Mouse (Mus musculus) limb, embryonic 12.5 days (tissue): ENCODE results near the gene Glt6d1. TPM values are rescaled to one million over a fixed set of nuclear protein-coding genes. Genes with fewer than 3 reads are reported as not detected.
"Not testable (repeated sequence)": the region's sequence is repeated elsewhere in the genome, so short reads cannot be mapped to it uniquely, and the experiment has no call there.

Experiments
- ATAC-seq: fragments of 200-750 bp; cut with Nextera tagmentation; 2 replicates; pipeline ENCODE4 v1.8.0; 2017; ENCODE audit warnings: low read depth, moderate TSS enrichment; ENCODE audit not compliant: insufficient number of reproducible peaks, insufficient read depth, low FRiP score, low TSS enrichment
- H3K27ac ChIP-seq: fragments of 300-500 bp; sonication (generic); 2 replicates; pipeline ENCODE4 v1.5.1; 2016; ENCODE audit warnings: mild to moderate bottlenecking, moderate library complexity
- H3K27me3 ChIP-seq: fragments of 300-500 bp; sonication (generic); 2 replicates; pipeline ENCODE4 v1.6.1; 2016; ENCODE audit warnings: mild to moderate bottlenecking, moderate library complexity
- H3K36me3 ChIP-seq: fragments of 300-500 bp; sonication (generic); 2 replicates; pipeline ENCODE4 v1.6.1; 2016; ENCODE audit warnings: mild to moderate bottlenecking, moderate library complexity
- H3K4me1 ChIP-seq: fragments of 300-500 bp; sonication (generic); replicated peaks from 2 replicates; pipeline ENCODE4 v1.6.1; 2016
- H3K4me2 ChIP-seq: fragments of 300-500 bp; sonication (generic); 2 replicates; pipeline ENCODE4 v1.6.1; 2016; ENCODE audit warnings: mild to moderate bottlenecking, moderate library complexity
- H3K4me3 ChIP-seq: fragments of 300-500 bp; sonication (generic); replicated peaks from 2 replicates; pipeline ENCODE4 v1.5.1; 2016; ENCODE audit warnings: mild to moderate bottlenecking
- H3K9ac ChIP-seq: fragments of 300-500 bp; sonication (generic); replicated peaks from 2 replicates; pipeline ENCODE4 v1.6.1; 2016; ENCODE audit warnings: mild to moderate bottlenecking, moderate library complexity
- H3K9me3 ChIP-seq: fragments of 300-500 bp; sonication (generic); 2 replicates; pipeline ENCODE4 v1.6.1; 2016; ENCODE audit warnings: mild to moderate bottlenecking, moderate library complexity
- WGBS: fragments of 180-500 bp; shearing (Covaris S2); methylation state at CpG from one replicate; pipeline ENCODE4 v1.1.7; 2016; 5-methylcytosine and 5-hydroxymethylcytosine counted together
- polyA plus RNA-seq: library from polyadenylated mRNA; unstranded; fragments of >200 nt; fragmentation: Nextera tagmentation; extraction: Ambion mirVana; gene quantifications from 2 replicates; pipeline ENCODE4 v1.2.1, GENCODE M21; 2016

Gene Glt6d1
- not detected in 2 replicates for polyA plus RNA-seq

DNA sequence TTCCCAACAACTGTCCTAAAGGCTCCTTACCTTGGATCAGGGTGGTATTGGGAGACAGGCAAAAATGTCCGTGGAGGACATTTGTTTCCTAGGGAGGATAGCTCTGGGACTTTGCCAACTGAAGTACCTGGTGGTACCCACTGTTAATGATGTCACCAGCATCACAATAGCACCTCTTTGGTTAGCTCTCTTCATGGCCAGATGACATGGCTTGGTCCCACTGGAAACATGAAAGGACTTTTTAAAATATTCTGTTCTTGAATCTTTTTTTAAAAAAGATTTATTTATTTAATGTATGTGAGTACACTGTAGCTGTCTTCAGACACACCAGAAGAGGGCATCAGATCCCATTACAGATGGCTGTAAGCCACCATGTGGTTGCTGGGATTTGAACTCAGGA is at the start of gene Glt6d1:
Gene Glt6d1 (minus strand): TSS at position 101 of the 400 bp plus-strand sequence.
- not testable (repeated sequence) for H3K36me3 ChIP-seq, H3K4me3 ChIP-seq, H3K27ac ChIP-seq, H3K4me1 ChIP-seq, ATAC-seq, H3K4me2 ChIP-seq, H3K9ac ChIP-seq, H3K9me3 ChIP-seq, H3K27me3 ChIP-seq
- WGBS: 76% methylated on average over 1 of the region's 1 CpGs

DNA sequence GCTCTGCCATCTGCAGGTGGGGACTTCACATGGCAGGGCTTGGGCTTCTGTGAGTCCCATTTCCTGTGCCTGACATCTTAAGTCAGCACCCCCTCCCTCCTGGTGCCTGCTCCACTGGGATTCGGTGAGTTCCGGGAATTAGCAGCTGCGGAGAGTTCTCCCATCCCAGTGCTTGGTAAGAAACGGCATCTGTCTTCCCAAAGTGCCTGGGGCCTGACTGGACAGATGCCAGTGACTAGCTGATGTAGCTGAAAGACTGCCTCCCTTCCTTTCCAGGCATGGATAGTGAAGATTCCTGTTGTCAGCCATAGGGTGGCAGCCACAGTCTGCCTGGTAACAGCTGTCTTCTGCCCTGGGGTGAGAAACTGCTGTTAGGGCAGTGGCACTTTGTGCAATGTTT is 49.8 kb upstream of the Glt6d1 start:
- H3K36me3 ChIP-seq: no peaks in the 10 kb centered on the region
- no peak overlapping the region for H3K27ac ChIP-seq
- peaks cover 59% of the 10 kb centered on the region for H3K27me3 ChIP-seq
- no peak for ATAC-seq
- no peak overlapping the region for H3K4me3 ChIP-seq
- no peaks in the 10 kb centered on the region for H3K9me3 ChIP-seq
- H3K4me2 ChIP-seq: no peak overlapping the region
- 16% methylated on average over 4 of the region's 4 CpGs for WGBS
- peaks cover 15% of the 10 kb centered on the region for H3K4me1 ChIP-seq
- H3K9ac ChIP-seq: no peak overlapping the region

DNA sequence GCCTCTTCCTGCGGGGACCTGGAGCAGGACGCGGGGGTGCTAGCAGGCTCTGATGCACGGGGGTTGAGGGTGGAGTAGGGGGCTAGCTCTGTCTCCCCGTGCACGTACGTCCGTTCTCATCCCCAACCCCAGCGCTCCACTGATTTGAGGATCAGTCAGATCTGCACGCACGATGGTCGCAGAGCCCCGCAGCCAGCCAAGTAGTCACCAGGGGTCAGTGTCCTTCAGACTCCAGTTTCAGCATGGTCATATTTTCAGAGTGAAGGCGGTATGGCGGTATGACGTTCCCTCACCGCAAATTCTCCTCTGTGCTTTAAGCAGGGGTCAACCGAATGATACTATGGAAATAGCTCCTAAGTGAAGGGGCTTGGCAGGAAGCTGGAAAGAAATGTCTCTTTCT is 48.6 kb upstream of the Glt6d1 start:
- peaks cover 15% of the 10 kb centered on the region for H3K4me1 ChIP-seq
- H3K9ac ChIP-seq: no peak overlapping the region
- no peaks in the 10 kb centered on the region for H3K9me3 ChIP-seq
- H3K36me3 ChIP-seq: no peaks in the 10 kb centered on the region
- 5% methylated on average over 18 of the region's 18 CpGs for WGBS
- peaks cover 59% of the 10 kb centered on the region for H3K27me3 ChIP-seq
- H3K27ac ChIP-seq: no peak overlapping the region
- no peak for ATAC-seq
- peak overlapping the region; percentile 89 for H3K4me2 ChIP-seq
- H3K4me3 ChIP-seq: peak overlapping the region; percentile 46

DNA sequence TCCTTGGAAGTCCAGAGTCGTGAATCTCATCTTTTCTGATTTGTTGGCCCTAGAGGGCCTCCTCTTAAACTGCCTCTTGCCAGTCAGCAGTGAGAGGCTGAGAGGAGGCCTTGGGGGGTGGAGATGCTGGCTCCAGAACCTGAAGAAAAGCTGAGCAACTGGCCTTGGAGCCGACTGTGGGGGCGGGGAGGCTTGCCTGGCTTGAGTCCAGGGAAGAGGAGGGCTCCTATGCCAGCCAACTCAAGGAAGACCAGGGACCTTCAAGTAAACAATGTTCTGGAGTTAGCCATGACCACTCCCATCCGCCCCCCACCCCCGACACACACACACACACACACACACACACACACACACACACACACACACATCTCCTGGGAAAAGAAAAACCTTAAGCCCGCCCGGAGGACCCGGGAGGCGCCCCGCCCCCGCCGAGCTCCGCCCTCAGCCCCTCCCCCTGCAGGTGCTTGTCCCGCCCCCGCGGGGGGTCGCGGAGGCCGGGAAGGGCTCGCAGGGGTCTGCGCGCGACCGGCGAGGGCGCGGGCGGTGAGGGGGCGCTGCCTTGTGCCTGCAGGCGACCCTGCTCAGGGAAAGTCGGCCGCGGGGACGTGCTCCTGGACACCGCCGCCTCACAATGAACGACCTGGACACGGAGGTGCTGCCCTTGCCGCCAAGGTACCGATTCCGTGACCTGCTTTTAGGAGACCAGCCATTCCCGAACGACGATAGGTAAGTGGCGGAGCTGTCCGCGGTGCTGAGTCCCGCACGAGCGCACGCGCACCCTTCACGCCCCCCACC is 47.9 kb upstream of the Glt6d1 start, which contains the start of gene Kcnt1:
Gene Kcnt1 (plus strand): TSS at position 398 of the 795 bp plus-strand sequence.
- Histone ChIP-seq H3K4me1 (peaks cover 15% of the 10 kb centered on the region), H3K27me3 (peaks cover 58% of the 10 kb centered on the region), H3K36me3 (no peaks in the 10 kb centered on the region), H3K9ac (no peak within 1 kb of the TSS), H3K4me2 (peak within 1 kb of the TSS; percentile 89), H3K4me3 (peak within 1 kb of the TSS; percentile 46), H3K27ac (no peak within 1 kb of the TSS), H3K9me3 (no peaks in the 10 kb centered on the region)
- ATAC-seq: no peak
- under 1% methylated on average over 51 of the region's 53 CpGs for WGBS

DNA sequence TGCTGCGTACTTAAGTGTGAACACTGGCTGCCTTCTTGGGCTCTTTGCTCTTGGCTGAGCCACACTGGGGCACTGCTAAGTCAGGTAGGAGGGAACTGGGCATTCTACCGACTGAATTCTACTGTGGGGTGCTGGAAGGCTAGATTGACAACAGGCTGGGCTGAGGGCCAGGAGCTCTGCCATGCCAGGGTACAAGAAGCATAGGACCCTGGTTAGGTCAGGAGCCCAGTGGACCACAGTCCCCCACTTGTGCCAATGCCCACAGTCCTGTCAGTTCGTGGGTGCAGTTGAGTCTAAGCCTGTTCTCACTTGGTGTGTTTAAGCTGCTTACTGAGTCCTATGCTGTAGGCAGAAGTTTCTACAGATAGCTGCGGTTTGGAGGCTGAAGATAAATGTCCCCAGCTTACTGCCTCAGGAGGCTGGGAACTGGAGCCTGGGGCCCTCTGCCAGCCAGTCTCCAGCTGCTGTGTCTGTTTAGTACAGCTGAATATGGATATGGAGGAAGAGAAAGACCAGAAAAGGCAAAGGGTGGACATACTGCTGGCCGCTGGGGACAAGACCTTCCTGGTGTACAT is 47.1 kb upstream of the Glt6d1 start:
- Histone ChIP-seq H3K27me3 (peaks cover 55% of the 10 kb centered on the region), H3K4me1 (peaks cover 15% of the 10 kb centered on the region), H3K9me3 (no peaks in the 10 kb centered on the region), H3K36me3 (no peaks in the 10 kb centered on the region), H3K4me2 (peak overlapping the region; percentile 89; the same call in 1 of the 2 replicates), H3K9ac (no peak overlapping the region), H3K27ac (no peak overlapping the region), H3K4me3 (no peak overlapping the region)
- WGBS: 69% methylated on average over 5 of the region's 5 CpGs
- no peak for ATAC-seq

DNA sequence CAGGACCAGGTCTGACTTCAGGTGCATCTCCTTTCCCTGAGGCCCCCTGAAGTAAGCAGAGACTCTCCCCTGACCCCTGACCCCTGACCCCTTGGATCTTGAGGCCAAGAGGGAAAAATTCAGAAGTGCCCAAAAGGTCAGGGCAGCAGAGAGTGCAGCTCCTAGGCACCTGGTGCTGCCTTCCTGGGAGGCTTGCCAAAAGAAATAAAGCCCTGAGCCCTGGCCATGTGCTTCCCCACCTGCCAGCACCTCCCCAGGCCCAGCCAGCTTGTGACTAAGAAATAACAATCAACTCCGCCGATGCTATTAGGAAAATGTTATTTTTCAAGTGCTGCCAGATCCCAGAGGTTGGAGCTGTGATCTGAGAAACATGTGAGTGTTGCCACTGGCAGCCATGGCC is 46.4 kb upstream of the Glt6d1 start:
- Histone ChIP-seq H3K36me3 (no peaks in the 10 kb centered on the region), H3K9ac (no peak overlapping the region), H3K27me3 (peaks cover 52% of the 10 kb centered on the region), H3K9me3 (no peaks in the 10 kb centered on the region), H3K4me1 (peaks cover 15% of the 10 kb centered on the region), H3K4me2 (no peak overlapping the region), H3K27ac (no peak overlapping the region), H3K4me3 (no peak overlapping the region)
- 77% methylated on average over 2 of the region's 2 CpGs for WGBS
- ATAC-seq: no peak

DNA sequence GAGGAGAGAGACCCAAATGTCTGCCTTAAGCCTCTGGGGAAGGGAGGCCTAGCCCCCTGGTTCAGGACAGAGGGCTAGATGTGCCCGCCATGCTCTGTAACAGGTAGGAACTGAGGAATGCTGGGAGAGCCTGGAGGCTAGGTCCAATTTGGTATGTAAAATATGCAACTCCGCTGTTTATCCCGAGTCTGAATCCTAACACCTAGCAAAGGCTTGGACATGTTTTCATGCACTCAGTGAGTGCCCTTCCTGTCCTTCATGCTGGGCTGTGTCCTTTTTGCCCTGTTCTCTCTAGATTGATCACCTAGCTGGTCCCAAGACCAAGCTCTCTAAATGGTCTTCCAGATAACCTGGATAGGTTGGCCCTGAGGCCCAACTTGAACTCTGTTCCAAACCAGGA is 44.2 kb upstream of the Glt6d1 start:
- WGBS: 83% methylated on average over 3 of the region's 3 CpGs
- no peak for ATAC-seq
- no peaks in the 10 kb centered on the region for H3K36me3 ChIP-seq
- no peak overlapping the region for H3K4me2 ChIP-seq
- H3K27me3 ChIP-seq: peaks cover 31% of the 10 kb centered on the region
- H3K4me3 ChIP-seq: no peak overlapping the region
- H3K4me1 ChIP-seq: peaks cover 15% of the 10 kb centered on the region
- no peak overlapping the region for H3K27ac ChIP-seq
- no peaks in the 10 kb centered on the region for H3K9me3 ChIP-seq
- no peak overlapping the region for H3K9ac ChIP-seq

DNA sequence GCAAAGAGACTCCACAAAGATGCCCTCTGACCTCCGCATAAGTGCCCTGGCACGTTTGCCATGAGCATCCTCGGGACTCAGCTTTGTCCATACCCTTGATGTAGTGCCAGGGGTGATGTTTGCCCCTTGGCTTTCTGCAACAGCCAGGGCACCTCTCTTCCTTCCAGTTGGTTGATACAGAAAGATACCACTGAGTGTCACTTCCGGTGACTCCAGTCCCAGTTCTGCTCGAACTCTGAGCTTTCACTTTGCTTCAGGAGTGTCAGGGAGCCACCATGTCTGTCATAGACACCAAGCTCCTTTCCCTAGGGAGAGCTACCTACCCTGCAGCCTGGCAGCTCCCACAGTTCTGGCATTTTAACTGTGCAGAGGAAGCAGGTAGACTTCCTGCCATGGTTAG is 38.4 kb upstream of the Glt6d1 start:
- Histone ChIP-seq H3K36me3 (no peaks in the 10 kb centered on the region), H3K9me3 (no peaks in the 10 kb centered on the region), H3K27me3 (no peaks in the 10 kb centered on the region), H3K9ac (no peak overlapping the region), H3K4me2 (no peak overlapping the region), H3K4me1 (no peaks in the 10 kb centered on the region), H3K4me3 (no peak overlapping the region), H3K27ac (no peak overlapping the region)
- ATAC-seq: no peak
- WGBS: 80% methylated on average over 5 of the region's 5 CpGs

DNA sequence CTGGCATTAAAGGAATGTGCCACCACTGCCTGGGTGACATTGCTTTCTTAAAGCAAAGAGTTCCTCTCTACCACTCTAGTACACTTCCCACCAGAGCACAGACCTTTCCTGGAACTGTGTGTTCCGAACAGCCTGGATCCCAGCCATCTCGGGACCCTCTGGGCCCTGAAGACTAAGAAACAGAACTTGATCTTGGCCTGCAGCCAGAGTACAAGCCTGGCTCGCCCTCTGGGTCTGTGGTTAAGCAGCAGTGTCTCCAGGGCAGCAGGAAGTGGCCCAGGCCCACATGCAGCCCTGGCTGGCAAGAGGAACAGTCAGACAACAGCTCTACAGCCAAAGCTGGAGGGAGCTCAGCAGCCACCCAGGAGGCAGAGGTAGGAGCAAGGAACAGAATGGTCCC is 37.0 kb upstream of the Glt6d1 start:
- Histone ChIP-seq H3K4me2 (no peak overlapping the region), H3K27me3 (no peaks in the 10 kb centered on the region), H3K4me1 (no peaks in the 10 kb centered on the region), H3K4me3 (no peak overlapping the region), H3K36me3 (no peaks in the 10 kb centered on the region), H3K9me3 (no peaks in the 10 kb centered on the region), H3K27ac (no peak overlapping the region; the same call in 1 of the 2 replicates), H3K9ac (no peak overlapping the region)
- ATAC-seq: no peak
- WGBS: 64% methylated on average over 3 of the region's 3 CpGs

DNA sequence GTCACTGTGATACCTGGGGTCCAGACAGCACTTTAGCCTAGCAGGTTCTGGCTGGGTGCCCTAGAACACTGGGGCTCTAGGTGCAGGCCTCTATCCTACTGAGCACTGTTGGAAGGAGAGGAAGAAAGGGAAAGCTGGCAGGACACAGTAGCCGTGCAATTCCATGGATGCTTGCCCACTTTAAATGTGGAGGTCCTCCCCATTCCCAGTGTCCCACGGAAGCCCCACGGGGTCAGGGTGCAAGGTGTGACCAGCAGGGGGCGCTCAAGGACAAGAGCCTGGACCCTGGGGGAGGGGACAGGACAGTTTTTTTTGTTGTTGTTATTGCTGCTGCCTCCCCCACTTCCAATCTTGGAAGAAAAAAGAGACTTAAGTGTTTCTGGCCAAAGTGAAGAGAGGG is 34.7 kb upstream of the Glt6d1 start:
- no peak for ATAC-seq
- H3K9me3 ChIP-seq: no peaks in the 10 kb centered on the region
- H3K27ac ChIP-seq: no peak overlapping the region
- 14% methylated on average over 4 of the region's 4 CpGs for WGBS
- H3K36me3 ChIP-seq: no peaks in the 10 kb centered on the region
- H3K4me1 ChIP-seq: 0 out of 2 replicates have a peak, but pooled peaks cover 13% of the 10 kb centered on the region
- no peak overlapping the region for H3K4me3 ChIP-seq
- H3K27me3 ChIP-seq: no peaks in the 10 kb centered on the region
- no peak overlapping the region for H3K4me2 ChIP-seq
- H3K9ac ChIP-seq: no peak overlapping the region

DNA sequence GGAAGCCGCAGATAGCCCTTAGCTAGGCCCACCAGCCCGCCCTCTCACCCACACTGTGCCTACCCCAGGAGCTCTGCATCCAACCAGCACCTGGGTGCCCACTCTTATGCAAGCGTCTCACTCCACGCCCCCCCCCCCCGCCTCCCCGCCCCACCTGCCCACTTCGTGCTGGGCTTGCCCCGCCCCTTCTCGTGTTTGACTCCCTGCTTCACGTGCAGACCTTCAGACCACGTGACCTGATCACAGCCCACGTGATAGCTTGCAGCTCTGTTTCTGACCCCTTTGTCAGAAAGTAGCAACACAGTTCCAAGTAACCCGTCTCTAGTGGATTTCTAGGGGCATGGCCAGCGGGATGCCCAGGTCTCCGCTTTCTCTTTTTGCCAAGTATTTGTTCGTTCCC is 31.6 kb upstream of the Glt6d1 start, which contains the start of gene Sohlh1:
Gene Sohlh1 (minus strand): TSS at position 23 of the 400 bp plus-strand sequence.
- H3K4me2 ChIP-seq: no peak within 1 kb of the TSS
- 0 out of 2 replicates have a peak, but pooled peaks cover 13% of the 10 kb centered on the region for H3K4me1 ChIP-seq
- no peak within 1 kb of the TSS for H3K27ac ChIP-seq
- H3K4me3 ChIP-seq: no peak within 1 kb of the TSS
- no peaks in the 10 kb centered on the region for H3K9me3 ChIP-seq
- no peaks in the 10 kb centered on the region for H3K27me3 ChIP-seq
- H3K9ac ChIP-seq: no peak within 1 kb of the TSS
- 82% methylated on average over 16 of the region's 16 CpGs for WGBS
- H3K36me3 ChIP-seq: no peaks in the 10 kb centered on the region
- no peak for ATAC-seq
